Mouse (Mus musculus): ENCODE results near the gene Scamp2.
A peak's percentile ranks its signal among the peaks of the same experiment; 100 is the strongest.

The Scamp2 gene

GRCm38 (mm10) chr9:57560861-57561710, at the start of gene Scamp2:
Gene Scamp2, plus strand, starts transcription at chr9:57560943.
- peak; percentile 95 for DNase-seq

GRCm38 (mm10) chr9:57517113-57517512, 43.6 kb upstream of the Scamp2 start:
- DNase-seq = peak; percentile 87

- DNase-seq = no peak
Observed at GRCm38 (mm10) chr9:57520375-57521055, 40.2 kb upstream of the Scamp2 start.

- DNase-seq = peak; percentile 96
Observed at GRCm38 (mm10) chr9:57521056-57521911, 39.5 kb upstream of the Scamp2 start, which contains the start of gene Cox5a. Gene Cox5a, plus strand, starts transcription at chr9:57521274.

- DNase-seq = no peak
Observed at GRCm38 (mm10) chr9:57522114-57522860, 38.5 kb upstream of the Scamp2 start.

GRCm38 (mm10) chr9:57522861-57523246, 37.9 kb upstream of the Scamp2 start:
- DNase-seq = no peak

- peak; percentile 79 for DNase-seq
Observed at GRCm38 (mm10) chr9:57523754-57524153, 37.0 kb upstream of the Scamp2 start.

GRCm38 (mm10) chr9:57524439-57524838, 36.3 kb upstream of the Scamp2 start:
- DNase-seq = no peak

GRCm38 (mm10) chr9:57525516-57525915, 35.2 kb upstream of the Scamp2 start:
- DNase-seq = no peak

GRCm38 (mm10) chr9:57526435-57526834, 34.3 kb upstream of the Scamp2 start:
- no peak for DNase-seq

GRCm38 (mm10) chr9:57531946-57532345, 28.8 kb upstream of the Scamp2 start:
- no peak for DNase-seq

GRCm38 (mm10) chr9:57536362-57536761, 24.4 kb upstream of the Scamp2 start:
- no peak for DNase-seq

- peak; percentile 94 for DNase-seq
Observed at GRCm38 (mm10) chr9:57537044-57537727, 23.6 kb upstream of the Scamp2 start, which contains the start of gene Fam219b. Gene Fam219b, plus strand, starts transcription at chr9:57537528.

GRCm38 (mm10) chr9:57537728-57538181, 23.0 kb upstream of the Scamp2 start:
- no peak for DNase-seq

GRCm38 (mm10) chr9:57539550-57539949, 21.2 kb upstream of the Scamp2 start:
- no peak for DNase-seq

GRCm38 (mm10) chr9:57541312-57541711, 19.4 kb upstream of the Scamp2 start:
- DNase-seq = peak; percentile 73

- DNase-seq = no peak
Observed at GRCm38 (mm10) chr9:57543951-57544350, 16.8 kb upstream of the Scamp2 start.

GRCm38 (mm10) chr9:57547287-57547686, 13.5 kb upstream of the Scamp2 start:
- no peak for DNase-seq

- DNase-seq = no peak
Observed at GRCm38 (mm10) chr9:57547869-57548268, 12.9 kb upstream of the Scamp2 start.

GRCm38 (mm10) chr9:57549186-57549585, 11.6 kb upstream of the Scamp2 start:
- DNase-seq = no peak

GRCm38 (mm10) chr9:57550126-57550862, 10.4 kb upstream of the Scamp2 start:
- no peak for DNase-seq
